Mouse (Mus musculus) brain, embryonic 14.5 days (tissue): ENCODE measurements around the gene Mtcl1. TPM values are rescaled to one million over a fixed set of nuclear protein-coding genes. Genes with fewer than 3 reads are reported as not detected.

Source experiments
- DNase-seq: peaks from one replicate; pipeline ENCODE4 v3.0.0-alpha.2; 2011; ENCODE audit warnings: low read depth
- CTCF ChIP-seq: fragments of 200-500 bp; IDR thresholded peaks from 2 replicates; pipeline ENCODE4 v1.5.1; 2012; ENCODE audit warnings: inconsistent platforms, mild to moderate bottlenecking, moderate library complexity, borderline replicate concordance; ENCODE audit not compliant: insufficient read depth, insufficient read length; ENCODE audit errors: extremely low read depth
- POLR2A ChIP-seq: fragments of 200-500 bp; IDR thresholded peaks from 2 replicates; pipeline ENCODE4 v1.6.1; 2012; ENCODE audit warnings: mild to moderate bottlenecking, inconsistent platforms, borderline replicate concordance; ENCODE audit not compliant: poor library complexity, insufficient read depth, insufficient read length, severe bottlenecking; ENCODE audit errors: extremely low read depth
- polyA plus RNA-seq: library from polyadenylated mRNA; depleted of rRNA; stranded (reverse); fragments of >200 nt; gene quantifications from 2 replicates; pipeline ENCODE4 v1.2.3, GENCODE M21; 2012; rRNA removed

Mtcl1 gene
- polyA plus RNA-seq, 1 experiment, result 34.8 TPM

DNA sequence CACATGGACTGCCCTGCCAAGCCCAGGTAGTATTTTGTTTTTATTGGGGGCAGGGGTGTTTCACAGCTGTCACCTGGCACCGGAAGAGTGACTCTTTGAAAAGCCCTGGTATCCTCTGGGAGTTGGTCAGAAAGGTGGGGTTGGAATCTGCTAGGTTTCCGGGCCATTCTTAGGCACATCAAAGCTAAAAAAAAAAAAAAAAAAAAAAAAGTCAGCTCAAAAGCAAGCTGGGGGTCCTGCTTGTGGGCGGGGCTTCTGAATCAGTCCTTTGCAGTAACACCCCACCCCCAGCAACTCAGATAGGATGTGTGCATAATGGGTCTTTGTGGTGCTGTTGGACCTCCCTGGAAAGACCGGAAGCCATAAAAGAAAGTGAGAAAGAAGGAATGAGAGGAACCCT lies 148.3 kb downstream of the Mtcl1 start:
- DNase-seq, result no peak
- no peak for TF ChIP-seq CTCF
- TF ChIP-seq POLR2A, result no peak

DNA sequence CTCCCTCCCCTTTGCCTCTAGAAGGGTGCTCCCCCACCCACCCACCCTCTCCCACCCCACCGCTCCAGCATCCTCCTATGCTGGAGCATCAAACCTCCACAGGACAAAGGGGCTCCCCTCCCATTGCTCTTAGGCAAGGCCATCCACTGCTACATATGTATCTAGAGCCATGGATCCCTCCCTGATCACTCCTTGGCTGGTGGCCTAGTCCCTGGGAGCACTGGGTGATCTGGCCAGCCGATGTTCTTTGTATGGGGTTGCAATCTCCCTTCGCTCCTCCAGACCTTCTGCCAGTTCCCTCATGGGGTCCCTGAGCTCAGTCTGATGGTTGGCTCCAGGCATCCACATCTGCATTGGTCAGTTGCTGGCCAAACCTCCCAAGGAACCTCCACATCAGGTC lies 151.8 kb downstream of the Mtcl1 start:
- DNase-seq, result no peak
- TF ChIP-seq CTCF (no peak), POLR2A (no peak)

DNA sequence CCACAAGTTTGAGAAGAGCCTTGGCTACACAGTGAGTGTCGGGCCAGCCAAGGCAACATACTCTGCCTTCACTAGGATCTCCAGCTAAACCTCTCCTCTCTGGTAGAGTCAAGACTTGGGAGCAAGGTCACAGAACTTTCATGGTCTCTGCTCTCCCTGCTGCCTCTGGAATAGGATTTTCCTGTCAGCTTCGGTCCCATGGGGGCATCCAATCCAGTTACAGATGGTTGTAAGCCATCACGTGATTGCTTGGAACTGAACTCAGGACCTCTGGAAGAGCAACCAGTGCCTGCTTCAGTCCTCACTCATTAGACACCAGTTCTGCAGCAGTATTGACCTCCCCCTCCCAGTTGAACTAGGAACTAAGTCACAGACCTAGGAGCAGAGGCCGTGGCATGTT lies 156.0 kb downstream of the Mtcl1 start:
- TF ChIP-seq POLR2A, result no peak
- TF ChIP-seq CTCF, result no peak
- DNase-seq, result no peak

DNA sequence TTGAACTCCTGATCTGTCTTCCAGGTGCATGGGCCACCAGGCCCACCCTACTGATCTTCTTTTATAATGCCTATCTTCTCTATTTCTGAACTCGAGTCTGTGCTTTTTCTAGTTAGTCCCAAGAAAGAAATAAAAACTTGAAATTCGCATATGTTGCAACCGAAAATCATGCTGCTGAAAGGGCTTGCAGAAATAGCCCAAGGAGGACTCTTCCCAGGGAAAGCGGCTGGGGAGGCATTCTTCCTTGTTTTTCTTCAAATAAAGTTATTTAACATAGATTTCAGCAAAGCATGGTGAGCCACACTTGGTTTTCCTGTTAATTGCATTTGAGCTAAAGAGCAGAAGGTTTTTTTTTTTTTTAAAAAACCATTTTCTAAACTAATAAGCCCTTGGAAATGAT lies 159.7 kb downstream of the Mtcl1 start:
- no peak for TF ChIP-seq CTCF
- no peak for TF ChIP-seq POLR2A
- no peak for DNase-seq

Other genes starting within 250 kb of the Mtcl1 start
- 98.7 and 107 TPM in 2 replicates for gene Rab12, start 70.0 kb upstream of the Mtcl1 start, polyA plus RNA-seq
- not detected in 2 replicates for gene Themis3, start 144.9 kb upstream of the Mtcl1 start, polyA plus RNA-seq